Mouse (Mus musculus) neural tube, embryonic 10.5 days (tissue): ENCODE results near the gene Gtf2e1.
A peak's percentile ranks its signal among the peaks of the same experiment; 100 is the strongest.

ENCODE experiments used
- DNase-seq: peaks from one replicate; pipeline ENCODE4 v3.0.0-alpha.2; 2017; ENCODE audit warnings: low spot score; ENCODE audit errors: extremely low spot score

Gtf2e1 gene

DNA sequence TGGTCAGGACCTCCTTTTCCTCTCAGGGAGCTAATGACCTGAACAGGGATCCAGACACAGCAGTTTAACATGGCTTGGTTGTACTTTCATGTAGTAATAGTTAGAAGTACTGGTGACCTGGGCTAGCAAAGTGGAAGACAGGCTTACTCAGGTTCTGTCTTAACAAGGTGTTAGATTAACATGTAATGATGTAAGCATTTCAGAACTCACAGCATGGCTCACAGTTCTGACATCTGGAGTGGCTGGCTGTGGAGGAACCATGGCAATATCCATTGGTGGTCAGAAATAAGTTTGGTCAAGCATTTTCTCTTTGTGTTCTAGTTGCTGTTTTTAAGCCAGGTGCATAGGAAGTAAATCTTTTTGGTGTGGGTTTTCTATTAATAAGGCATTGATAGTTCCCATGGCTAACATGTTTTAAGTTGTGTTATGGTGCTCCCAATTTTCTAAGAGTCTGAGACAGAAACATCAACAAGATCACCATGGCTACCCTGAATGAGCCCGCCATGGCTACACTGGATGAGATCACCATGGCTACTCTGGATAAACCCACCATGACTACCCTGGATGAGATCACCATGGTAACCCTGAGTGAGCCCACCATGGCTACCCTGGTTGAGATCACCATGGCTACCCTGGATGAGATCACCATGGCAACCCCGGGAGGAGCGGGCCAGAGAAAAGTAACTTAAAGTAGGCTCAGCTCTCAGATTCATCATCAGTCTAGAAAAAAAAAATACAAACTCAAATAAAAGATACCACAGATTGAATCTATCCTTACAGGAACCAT is 52.6 kb downstream of the Gtf2e1 start:
- DNase-seq: peak; percentile 71

DNA sequence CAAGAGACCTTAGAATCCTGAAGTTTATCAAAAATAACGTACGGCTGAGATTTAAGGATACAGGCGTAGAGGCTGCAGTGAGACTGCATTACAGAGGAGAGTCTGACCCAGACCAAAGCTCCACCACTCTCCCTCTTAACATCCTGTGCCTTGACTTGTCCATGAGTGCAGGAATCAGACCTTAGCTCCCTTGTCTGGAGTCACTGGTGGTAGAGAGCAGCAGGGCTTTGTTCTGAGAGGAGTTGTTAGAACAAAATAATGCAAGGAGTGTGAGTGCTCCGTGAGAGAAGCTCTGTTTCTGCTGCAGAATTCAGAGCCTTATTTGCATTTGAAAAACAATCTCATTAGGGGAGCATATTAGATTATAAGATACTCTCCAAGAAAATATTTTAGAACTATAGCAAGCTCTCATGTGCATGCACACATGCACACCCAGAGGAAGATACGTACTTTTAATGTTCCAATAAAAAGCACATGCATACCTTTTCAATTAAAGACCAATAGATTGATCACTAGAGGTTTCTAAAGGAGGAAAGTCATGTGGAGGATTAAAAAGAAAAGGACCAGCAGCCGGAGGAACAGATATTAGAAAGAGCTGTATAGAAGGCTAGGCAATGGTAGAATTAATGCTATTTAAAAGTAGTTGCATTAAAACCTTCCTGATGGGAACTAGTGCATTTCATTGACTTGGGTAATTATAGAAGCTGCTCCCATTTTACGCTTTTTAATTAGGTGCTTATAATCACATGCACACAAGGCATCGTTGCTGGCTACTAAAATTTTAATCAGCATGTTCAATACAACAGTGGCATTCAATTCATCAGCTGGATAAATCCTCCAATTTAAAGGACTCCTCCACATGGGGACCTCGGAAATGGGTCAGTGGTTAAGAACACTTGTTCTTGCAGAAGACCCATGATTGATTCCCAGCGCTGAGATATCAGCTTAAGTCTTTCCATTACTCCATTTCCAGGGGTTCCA is 61.0 kb downstream of the Gtf2e1 start:
- no peak for DNase-seq

DNA sequence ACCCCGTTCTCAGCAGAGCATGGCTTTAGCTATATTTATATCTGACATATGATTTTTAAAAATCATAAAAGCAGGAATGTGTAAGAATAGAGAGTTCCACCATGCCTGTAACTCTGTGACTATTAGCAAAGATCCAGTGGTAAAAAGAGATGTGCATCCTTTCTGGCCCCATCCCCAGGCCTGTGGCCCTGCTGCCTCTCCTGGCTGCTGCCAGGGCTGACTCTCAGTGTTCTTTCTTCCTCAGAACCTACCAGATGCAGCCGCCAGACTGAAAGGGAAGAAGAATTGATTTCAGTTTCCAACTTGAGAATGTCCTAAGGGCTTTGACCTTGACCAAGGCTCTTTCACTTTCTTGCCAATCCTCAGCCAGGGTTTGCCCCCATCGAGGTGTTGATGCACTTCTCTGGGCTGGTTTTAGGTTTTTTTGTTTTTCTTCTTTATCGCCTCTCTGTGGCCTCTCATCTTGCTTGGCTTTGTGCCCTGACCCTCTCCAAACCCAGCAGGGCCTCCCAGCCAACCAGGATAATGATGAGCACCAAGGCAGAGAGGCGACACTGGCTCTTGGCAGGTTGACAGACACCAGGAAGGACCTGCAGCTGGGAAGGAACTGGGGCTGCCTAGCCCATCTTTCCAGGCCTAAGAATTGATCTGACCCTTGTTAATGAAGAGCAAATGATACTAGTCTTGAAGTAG is 66.8 kb downstream of the Gtf2e1 start:
- no peak for DNase-seq

DNA sequence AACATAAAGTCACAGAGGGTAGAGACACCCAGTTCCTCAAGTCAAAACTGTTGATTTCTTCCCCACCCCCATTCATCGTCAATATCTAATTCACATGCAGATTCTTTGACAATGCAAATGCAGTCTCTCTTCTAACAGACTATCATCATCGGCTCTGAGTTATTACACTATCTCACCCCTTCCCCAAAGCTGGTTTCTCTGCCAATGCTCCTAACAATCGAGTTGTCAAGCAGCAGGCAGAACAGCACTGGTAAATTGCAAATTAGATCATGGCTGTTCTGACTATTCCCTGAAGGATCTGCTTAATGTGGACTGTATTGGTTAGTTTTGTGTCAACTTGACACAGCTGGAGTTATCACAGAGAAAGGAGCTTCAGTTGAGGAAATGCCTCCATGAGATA is 70.0 kb downstream of the Gtf2e1 start:
- DNase-seq: no peak

DNA sequence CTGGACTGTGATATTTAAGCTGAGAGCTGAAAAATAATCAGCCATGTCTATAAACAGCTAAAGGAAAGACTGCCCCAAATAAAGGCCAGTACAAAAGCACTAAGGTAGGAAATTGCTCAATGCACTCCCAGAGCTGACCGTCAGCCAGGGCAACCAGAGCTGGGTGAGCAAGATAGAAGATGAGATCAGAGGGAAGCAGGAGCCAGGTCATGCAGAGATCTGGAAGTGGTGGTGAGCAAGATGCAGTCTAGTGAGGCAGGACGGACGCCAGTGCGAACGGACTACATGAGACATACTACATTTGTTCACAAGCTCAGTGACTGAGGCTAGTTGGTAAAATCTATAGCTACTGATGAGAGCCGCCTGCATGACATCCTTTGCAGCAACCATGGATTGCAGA is 75.6 kb downstream of the Gtf2e1 start:
- DNase-seq: no peak

DNA sequence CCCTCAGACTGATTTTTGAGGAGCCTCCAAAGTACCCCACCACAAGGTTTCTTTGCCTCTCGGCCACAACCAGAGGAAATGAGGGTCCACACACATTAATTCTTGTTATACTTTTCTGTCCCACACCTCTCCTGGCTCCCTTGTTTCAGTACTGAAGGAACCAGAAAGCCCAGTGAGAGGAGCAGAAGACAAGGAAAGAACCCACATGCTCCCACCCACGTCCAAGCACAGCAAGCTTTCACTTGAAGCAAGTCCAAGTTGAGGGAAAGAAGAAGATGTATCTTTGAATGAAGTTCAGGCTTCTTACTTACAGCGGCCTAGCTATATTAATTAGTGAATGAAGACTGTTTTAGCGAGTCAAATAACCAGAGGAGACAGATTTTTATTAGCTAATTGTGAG is 76.7 kb downstream of the Gtf2e1 start:
- DNase-seq: no peak

DNA sequence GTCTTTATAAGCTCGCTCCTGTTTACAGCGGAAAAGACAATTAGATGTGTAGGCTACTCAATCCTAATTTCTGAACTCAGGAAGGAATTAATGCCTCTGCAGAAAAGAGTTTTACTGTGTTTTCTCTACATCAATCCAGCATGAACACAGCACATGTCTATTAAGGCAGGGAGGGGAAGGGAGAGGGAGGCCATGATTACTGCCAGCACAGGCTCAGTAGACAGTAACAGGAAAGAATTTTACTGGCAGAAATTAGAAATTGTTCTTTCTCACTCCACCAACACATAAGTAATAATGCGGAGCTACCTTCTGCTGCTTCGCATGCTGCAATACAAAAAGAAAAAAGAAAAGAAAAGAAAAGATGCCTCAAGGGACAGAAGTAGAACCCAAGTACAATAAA is 78.0 kb downstream of the Gtf2e1 start:
- DNase-seq: no peak
